Comparison of ENCODE assay signal across 8 mouse cellular contexts in the genomic region with DNA sequence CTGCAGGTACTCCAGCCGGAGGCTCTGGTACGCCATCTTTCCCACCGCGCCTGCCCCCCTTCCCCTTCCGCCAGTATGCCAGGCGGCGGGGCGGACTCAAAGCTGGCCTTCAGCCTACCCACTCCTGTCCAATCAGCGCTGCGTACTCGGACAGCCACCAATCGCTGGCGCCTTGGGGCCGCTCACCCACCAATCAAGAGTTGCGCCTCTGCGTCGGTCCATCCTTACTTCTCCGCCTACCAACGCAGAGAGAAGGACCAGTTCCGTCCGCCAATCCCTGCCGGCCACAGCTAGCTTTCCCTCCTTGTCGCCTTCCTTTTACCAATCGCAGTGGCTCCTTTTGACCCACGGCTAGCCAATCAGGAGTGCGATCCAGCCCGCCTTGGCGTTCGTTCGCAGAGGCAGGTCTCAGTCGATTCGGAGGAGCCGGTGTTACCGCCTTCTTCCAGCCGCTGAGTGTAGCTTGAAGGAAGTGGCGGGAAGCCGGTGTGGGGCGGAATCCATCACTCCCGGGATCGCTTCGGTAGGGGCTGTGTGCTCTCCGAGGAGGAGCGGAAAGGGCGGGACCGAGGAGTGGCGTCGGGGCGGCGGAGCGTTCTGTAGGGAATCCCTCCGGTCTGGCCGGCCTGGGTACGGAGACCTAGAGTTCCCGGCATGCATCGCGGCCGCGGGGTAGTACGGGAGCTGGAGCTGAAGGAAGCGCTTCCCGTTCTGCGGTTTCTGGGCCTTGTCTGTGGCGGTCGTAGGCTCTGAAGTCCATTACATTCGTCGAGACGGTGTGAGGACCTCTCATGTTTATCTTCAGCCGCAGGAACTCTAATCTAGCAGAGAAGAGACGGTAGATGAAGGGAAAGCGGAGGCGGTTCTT. TPM values are rescaled to one million over a fixed set of nuclear protein-coding genes. Genes with fewer than 3 reads are reported as not detected.
DNase-seq lines count a peak whose midpoint lies in the region; ATAC-seq and TF ChIP-seq lines count a peak whose summit lies in the region.

A gene (plus strand): TSS at position 411 of the 868 bp plus-strand sequence.
A gene (minus strand): TSS at position 641 of the 868 bp plus-strand sequence.

- peaks cover 23% of the 10 kb centered on the region for H3K4me1 ChIP-seq in embryonic facial prominence, embryonic 13.5 days
- peaks cover 3% of the 10 kb centered on the region for H3K4me1 ChIP-seq in kidney, adult 2 months (ENCODE audit: control insufficient read depth, insufficient read depth, low read length)
- H3K4me1 ChIP-seq in limb, embryonic 12.5 days (replicated peaks): peaks cover 14% of the 10 kb centered on the region
- H3K4me1 ChIP-seq in midbrain, embryonic 15.5 days: peaks cover 46% of the 10 kb centered on the region
- H3K4me1 ChIP-seq in spleen, adult 2 months (ENCODE audit: control insufficient read depth, insufficient read depth, insufficient read length): peaks cover 7% of the 10 kb centered on the region

- WGBS in embryonic facial prominence, embryonic 13.5 days: under 1% methylated on average over 71 of the region's 71 CpGs
- under 1% methylated on average over 71 of the region's 71 CpGs for WGBS in kidney, adult 2 months
- under 1% methylated on average over 71 of the region's 71 CpGs for WGBS in limb, embryonic 12.5 days
- under 1% methylated on average over 71 of the region's 71 CpGs for WGBS in midbrain, embryonic 15.5 days
- WGBS in spleen, adult 2 months: under 1% methylated on average over 71 of the region's 71 CpGs

- H3K36me3 ChIP-seq in embryonic facial prominence, embryonic 13.5 days: peaks cover 10% of the 10 kb centered on the region
- H3K36me3 ChIP-seq in kidney, adult 2 months (ENCODE audit: control insufficient read depth, insufficient read depth, low read length): no peaks in the 10 kb centered on the region; the same call in 1 of the 2 replicates
- peaks cover 35% of the 10 kb centered on the region for H3K36me3 ChIP-seq in limb, embryonic 12.5 days
- H3K36me3 ChIP-seq in midbrain, embryonic 15.5 days (replicated peaks): 0 out of 2 replicates have a peak, but pooled peaks cover 2% of the 10 kb centered on the region
- H3K36me3 ChIP-seq in spleen, adult 2 months (ENCODE audit: control insufficient read depth, insufficient read depth, low read length): peaks cover 2% of the 10 kb centered on the region; the same call in 1 of the 2 replicates

- peak within 1 kb of the TSS; percentile 93 for H3K9ac ChIP-seq in embryonic facial prominence, embryonic 13.5 days
- H3K9ac ChIP-seq in limb, embryonic 12.5 days (replicated peaks): peak within 1 kb of the TSS; percentile 91
- H3K9ac ChIP-seq in midbrain, embryonic 15.5 days: peak within 1 kb of the TSS; percentile 89

- peak within 1 kb of the TSS; percentile 91 for H3K4me3 ChIP-seq in embryonic facial prominence, embryonic 13.5 days
- peak within 1 kb of the TSS; percentile 94 for H3K4me3 ChIP-seq in kidney, adult 2 months (ENCODE audit: insufficient read depth, low read depth, low read length)
- H3K4me3 ChIP-seq in limb, embryonic 12.5 days (replicated peaks): peak within 1 kb of the TSS; percentile 91
- H3K4me3 ChIP-seq in midbrain, embryonic 15.5 days: peak within 1 kb of the TSS; percentile 87
- peak within 1 kb of the TSS; percentile 89 for H3K4me3 ChIP-seq in spleen, adult 2 months (ENCODE audit: extremely low read depth, insufficient read depth, insufficient read length)

- peak; percentile 53 for TF ChIP-seq POLR2A in kidney, adult 2 months (IDR thresholded peaks at IDR 0.05; ENCODE audit: low read depth, low read length)
- TF ChIP-seq POLR2A in spleen, adult 2 months (IDR thresholded peaks at IDR 0.05; ENCODE audit: low read depth, low read length): peak; percentile 81

- no peaks in the 10 kb centered on the region for H3K27me3 ChIP-seq in embryonic facial prominence, embryonic 13.5 days
- H3K27me3 ChIP-seq in kidney, adult 2 months (replicated peaks; ENCODE audit: control insufficient read depth, insufficient read depth, low read length): no peaks in the 10 kb centered on the region
- no peaks in the 10 kb centered on the region for H3K27me3 ChIP-seq in limb, embryonic 12.5 days
- no peaks in the 10 kb centered on the region for H3K27me3 ChIP-seq in midbrain, embryonic 15.5 days (replicated peaks)
- no peaks in the 10 kb centered on the region for H3K27me3 ChIP-seq in spleen, adult 2 months (ENCODE audit: control insufficient read depth, insufficient read depth, low read length)

- ATAC-seq in embryonic facial prominence, embryonic 13.5 days (ENCODE audit: insufficient number of reproducible peaks, insufficient read depth, low FRiP score, low TSS enrichment, low read depth): peak; percentile 100
- peak; percentile 100 for ATAC-seq in limb, embryonic 12.5 days (ENCODE audit: insufficient number of reproducible peaks, insufficient read depth, low FRiP score, low TSS enrichment, low read depth)
- ATAC-seq in midbrain, embryonic 15.5 days (replicated peaks): peak; percentile 100

- H3K27ac ChIP-seq in embryonic facial prominence, embryonic 13.5 days: peak within 1 kb of the TSS; percentile 91
- peak within 1 kb of the TSS; percentile 86 for H3K27ac ChIP-seq in kidney, adult 2 months (ENCODE audit: insufficient read depth, low read depth, low read length)
- peak within 1 kb of the TSS; percentile 96 for H3K27ac ChIP-seq in limb, embryonic 12.5 days
- peak within 1 kb of the TSS; percentile 90 for H3K27ac ChIP-seq in midbrain, embryonic 15.5 days
- peak within 1 kb of the TSS; percentile 86 for H3K27ac ChIP-seq in spleen, adult 2 months (ENCODE audit: insufficient read depth, low read length)

- H3K9me3 ChIP-seq in embryonic facial prominence, embryonic 13.5 days: no peaks in the 10 kb centered on the region
- no peaks in the 10 kb centered on the region for H3K9me3 ChIP-seq in limb, embryonic 12.5 days
- no peaks in the 10 kb centered on the region for H3K9me3 ChIP-seq in midbrain, embryonic 15.5 days

- TF ChIP-seq CTCF in kidney, adult 2 months (conservative IDR thresholded peaks at IDR 0.05; ENCODE audit: insufficient read depth, insufficient read length, low read depth, low read length): no peak
- TF ChIP-seq CTCF in spleen, adult 2 months (IDR thresholded peaks at IDR 0.05; ENCODE audit: extremely low read depth, insufficient read depth, insufficient read length, insufficient replicate concordance): no peak

- peak; percentile 99 for DNase-seq in 3134 (ENCODE audit: extremely low read depth, insufficient read length, low spot score)
- DNase-seq in adrenal gland, postnatal 36 days: peak; percentile 98
- DNase-seq in heart, adult 18-20 months: peak; percentile 98 to 100
- DNase-seq in kidney, adult 2 months: peak; percentile 100
- peak; percentile 98 for DNase-seq in spleen, adult 2 months (ENCODE audit: low read depth in 1 of 2, low spot score in 2 of 2)

- peak within 1 kb of the TSS; percentile 87 for H3K4me2 ChIP-seq in embryonic facial prominence, embryonic 13.5 days
- peak within 1 kb of the TSS; percentile 91 for H3K4me2 ChIP-seq in limb, embryonic 12.5 days
- H3K4me2 ChIP-seq in midbrain, embryonic 15.5 days: peak within 1 kb of the TSS; percentile 84

RNA-seq across cellular contexts. Expression of the first gene that starts in this region (rescaled TPM):
- 10 to 100 TPM; 21.8 to 26.3 TPM for total RNA-seq in adrenal gland, postnatal 36 days (2021)
- polyA plus RNA-seq in embryonic facial prominence, embryonic 13.5 days (2015; fragmentation: Nextera tagmentation; extraction: Ambion mirVana): 52.8 and 53.7 TPM in 2 replicates
- 1 to 10 TPM; 7.9 to 8.1 TPM for total RNA-seq in heart, adult 18-20 months (2021)
- polyA plus RNA-seq in kidney, adult 2 months (2012; rRNA removed): 2.2 and 4.1 TPM in 2 replicates
- polyA plus RNA-seq in limb, embryonic 12.5 days (2016; fragmentation: Nextera tagmentation; extraction: Ambion mirVana): 54.0 and 56.8 TPM in 2 replicates
- polyA plus RNA-seq in midbrain, embryonic 15.5 days (2015; fragmentation: Nextera tagmentation; extraction: Ambion mirVana): 37.5 and 39.2 TPM in 2 replicates
- polyA plus RNA-seq in spleen, adult 2 months (2012; rRNA removed): 2.6 and 2.9 TPM in 2 replicates

RNA-seq across cellular contexts. Expression of the second gene that starts in this region (rescaled TPM):
- total RNA-seq in adrenal gland, postnatal 36 days (2021): 10 to 100 TPM; 71.1 to 92.2 TPM
- polyA plus RNA-seq in embryonic facial prominence, embryonic 13.5 days (2015; fragmentation: Nextera tagmentation; extraction: Ambion mirVana): 39.2 and 42.5 TPM in 2 replicates
- total RNA-seq in heart, adult 18-20 months (2021): 10 to 100 TPM; 38.5 to 39.5 TPM
- 14.2 and 20.1 TPM in 2 replicates for polyA plus RNA-seq in kidney, adult 2 months (2012; rRNA removed)
- polyA plus RNA-seq in limb, embryonic 12.5 days (2016; fragmentation: Nextera tagmentation; extraction: Ambion mirVana): 37.2 and 38.3 TPM in 2 replicates
- polyA plus RNA-seq in midbrain, embryonic 15.5 days (2015; fragmentation: Nextera tagmentation; extraction: Ambion mirVana): 28.8 and 33.1 TPM in 2 replicates
- polyA plus RNA-seq in spleen, adult 2 months (2012; rRNA removed): 4.2 and 5.2 TPM in 2 replicates

Comparison
In these comparisons a context has a peak if more than half of its experiments do, and no peak if none do; other contexts are left out.
1. Peak in every context shown above with its lines: DNase-seq, ATAC-seq, H3K4me3 ChIP-seq and H3K27ac ChIP-seq.